Mouse (Mus musculus) E14TG2a.4 (cell line): ENCODE measurements around the gene Ncoa5.

Experiments used
- H3K27me3 ChIP-seq: 2 replicates; pipeline ENCODE4 v1.6.1; 2014; ENCODE audit warnings: low read length, control low read depth; ENCODE audit not compliant: insufficient read depth
- H3K36me3 ChIP-seq: 2 replicates; pipeline ENCODE4 v1.6.1; 2014; ENCODE audit warnings: low read length, control low read depth; ENCODE audit not compliant: insufficient read depth
- H3K4me1 ChIP-seq: replicated peaks from 2 replicates; pipeline ENCODE4 v1.6.1; 2014; ENCODE audit warnings: low read depth, low read length, control low read depth
- H3K4me3 ChIP-seq: replicated peaks from 2 replicates; pipeline ENCODE4 v1.5.1; 2014; ENCODE audit warnings: mild to moderate bottlenecking, low read length
- H3K9me3 ChIP-seq: 2 replicates; pipeline ENCODE4 v1.6.1; 2014; ENCODE audit warnings: low read length, control low read depth
- CTCF ChIP-seq: conservative IDR thresholded peaks from 2 replicates; pipeline ENCODE4 v1.5.1; 2014; ENCODE audit warnings: low read length
- NANOG ChIP-seq: IDR thresholded peaks from 2 replicates; pipeline ENCODE4 v1.6.1; 2014; ENCODE audit warnings: borderline replicate concordance, low read length, mixed read lengths
- POU5F1 ChIP-seq: IDR thresholded peaks from 2 replicates; pipeline ENCODE4 v1.6.1; 2014; ENCODE audit warnings: low read length, borderline replicate concordance

The Ncoa5 gene

DNA sequence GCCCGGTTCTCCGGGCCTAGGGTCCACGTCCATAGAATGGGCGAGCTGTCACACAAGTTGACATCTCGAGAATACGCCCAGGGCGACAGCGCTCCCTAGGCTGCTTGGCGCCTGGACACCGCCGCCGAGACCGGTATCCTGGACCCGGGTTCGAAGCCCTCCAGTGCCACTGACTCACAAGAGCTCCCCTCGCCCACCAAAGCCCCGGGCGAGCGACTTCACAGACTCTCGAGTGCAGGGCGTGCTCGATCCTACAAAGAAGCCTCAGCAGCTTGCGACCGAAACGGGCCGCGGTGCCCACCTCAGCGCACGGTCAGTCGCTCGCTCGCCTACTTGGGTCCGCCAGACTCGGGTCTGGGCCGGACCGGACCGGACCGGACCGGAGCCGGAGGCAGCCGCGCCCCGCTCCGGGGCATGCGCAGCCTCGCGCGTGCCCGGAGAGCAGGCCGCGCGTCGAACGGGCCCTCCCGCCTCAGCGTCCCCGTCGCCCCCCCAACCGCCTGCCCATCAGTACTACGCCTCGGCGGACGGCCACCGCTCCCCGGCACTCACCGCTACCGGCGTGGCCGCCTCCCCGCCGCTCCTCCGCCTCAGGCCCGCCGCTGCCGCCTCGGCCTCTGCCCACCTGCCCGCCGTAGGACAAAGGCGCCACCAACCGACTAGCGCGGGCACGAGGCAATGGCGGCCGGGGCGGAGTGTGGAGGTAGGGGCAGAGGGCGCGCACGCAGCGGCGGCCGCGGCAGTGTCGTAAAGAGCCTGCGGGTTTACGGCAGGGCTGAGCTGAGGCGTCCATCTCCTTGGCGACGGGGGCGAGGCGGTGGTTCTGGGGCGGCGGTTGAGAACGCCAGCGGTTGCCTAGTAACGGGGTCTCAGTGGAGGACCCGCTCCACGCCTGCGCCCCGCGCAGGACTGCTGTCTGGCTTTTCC lies at the start of gene Ncoa5:
Ncoa5 (minus strand) TSS at position 737 of the 927 bp plus-strand sequence.
- Histone ChIP-seq H3K9me3 (no peaks in the 10 kb centered on the region), H3K4me1 (peaks cover 42% of the 10 kb centered on the region), H3K27me3 (peaks cover 14% of the 10 kb centered on the region; the same call in 1 of the 2 replicates), H3K36me3 (no peaks in the 10 kb centered on the region), H3K4me3 (peak within 1 kb of the TSS; percentile 94)
- TF ChIP-seq CTCF (no peak), NANOG (no peak), POU5F1 (no peak)

DNA sequence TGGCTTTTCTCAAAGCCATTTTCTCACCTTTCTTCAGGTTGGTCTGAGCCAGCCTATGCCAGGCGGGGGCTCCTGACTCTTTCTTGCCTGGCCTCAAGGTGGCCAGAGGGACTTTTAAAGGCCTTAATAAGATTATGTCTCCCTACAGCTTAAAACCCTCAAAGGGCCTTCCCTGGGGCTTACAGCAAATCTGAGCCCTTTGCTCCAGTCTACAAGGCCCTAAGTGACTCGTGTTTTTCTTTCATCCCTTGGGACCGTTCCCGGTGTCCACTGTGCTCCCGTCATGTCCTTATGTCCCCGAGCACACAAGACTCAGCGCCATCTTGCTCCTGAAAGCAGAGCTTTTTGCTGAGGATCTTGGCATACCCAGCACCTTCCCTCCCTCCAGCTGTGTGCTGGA lies 46.6 kb upstream of the Ncoa5 start:
- H3K36me3 ChIP-seq, result no peaks in the 10 kb centered on the region
- H3K4me3 ChIP-seq, result no peak overlapping the region
- peaks cover 22% of the 10 kb centered on the region for H3K27me3 ChIP-seq
- TF ChIP-seq POU5F1, result no peak
- TF ChIP-seq NANOG, result no peak
- TF ChIP-seq CTCF, result no peak
- no peaks in the 10 kb centered on the region for H3K9me3 ChIP-seq
- peaks cover 32% of the 10 kb centered on the region for H3K4me1 ChIP-seq

DNA sequence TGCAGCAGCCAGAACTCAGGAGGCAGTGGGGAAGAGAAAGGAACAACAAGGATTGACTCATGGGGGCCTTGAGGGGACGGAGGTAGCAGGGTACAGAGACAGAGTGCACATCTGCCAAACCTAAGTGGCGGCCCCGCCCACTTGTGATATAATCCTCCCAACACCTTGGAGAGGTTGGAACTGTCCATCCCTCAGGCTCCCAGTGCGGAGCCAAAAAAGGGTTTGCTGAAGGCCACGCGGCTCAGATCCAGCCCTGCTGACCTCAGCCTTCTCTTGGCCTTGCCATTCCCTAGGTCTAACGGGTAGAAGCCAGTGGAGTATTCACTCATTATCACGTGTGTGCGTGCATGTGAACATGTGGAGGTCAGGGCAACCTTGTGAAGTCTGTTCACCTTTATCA lies 46.0 kb upstream of the Ncoa5 start:
- Histone ChIP-seq H3K27me3 (peaks cover 22% of the 10 kb centered on the region), H3K4me1 (peaks cover 38% of the 10 kb centered on the region), H3K36me3 (no peaks in the 10 kb centered on the region), H3K9me3 (no peaks in the 10 kb centered on the region), H3K4me3 (0 out of 2 replicates have a peak overlapping the region, but pooled peaks have one; percentile 10)
- TF ChIP-seq POU5F1 (no peak), NANOG (no peak), CTCF (no peak)

- H3K4me1 ChIP-seq, result peaks cover 55% of the 10 kb centered on the region
- no peaks in the 10 kb centered on the region for H3K9me3 ChIP-seq
- H3K4me3 ChIP-seq, result no peak overlapping the region
- TF ChIP-seq CTCF (no peak; the same call in 1 of the 2 replicates), POU5F1 (no peak), NANOG (no peak)
- no peaks in the 10 kb centered on the region for H3K36me3 ChIP-seq
- peaks cover 27% of the 10 kb centered on the region for H3K27me3 ChIP-seq
These were observed 43.9 kb upstream of the Ncoa5 start for GRCm38 (mm10) chr2:165078605-165079004.

GRCm38 (mm10) chr2:165078045-165078444 lies 43.4 kb upstream of the Ncoa5 start:
- Histone ChIP-seq H3K36me3 (no peaks in the 10 kb centered on the region), H3K4me1 (peaks cover 61% of the 10 kb centered on the region), H3K27me3 (peaks cover 30% of the 10 kb centered on the region), H3K9me3 (no peaks in the 10 kb centered on the region), H3K4me3 (no peak overlapping the region)
- no peak for TF ChIP-seq NANOG
- TF ChIP-seq POU5F1, result no peak
- no peak for TF ChIP-seq CTCF

DNA sequence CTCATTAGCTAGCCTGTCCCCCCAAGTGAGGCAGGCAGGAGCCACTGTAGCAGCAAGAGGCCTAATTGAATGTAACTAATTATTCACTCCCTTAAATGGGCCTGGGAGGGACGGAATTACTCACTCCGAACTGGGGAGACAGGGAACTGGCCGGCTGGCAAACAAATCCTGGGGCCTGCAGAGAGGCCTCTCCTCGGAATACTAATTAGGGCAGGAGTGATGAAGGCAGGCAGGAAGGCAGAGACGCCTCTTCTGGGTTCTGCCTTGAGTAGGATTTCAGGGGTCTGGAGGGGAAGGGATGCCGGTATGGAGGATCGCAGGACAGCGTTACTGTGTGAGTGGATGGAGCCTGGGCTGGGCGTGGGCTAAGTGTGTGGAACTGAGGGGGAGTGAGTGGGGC lies 42.4 kb upstream of the Ncoa5 start:
- Histone ChIP-seq H3K9me3 (no peaks in the 10 kb centered on the region), H3K4me3 (no peak overlapping the region), H3K4me1 (peaks cover 61% of the 10 kb centered on the region), H3K36me3 (no peaks in the 10 kb centered on the region), H3K27me3 (peaks cover 32% of the 10 kb centered on the region)
- no peak for TF ChIP-seq CTCF
- TF ChIP-seq POU5F1, result no peak
- TF ChIP-seq NANOG, result no peak

DNA sequence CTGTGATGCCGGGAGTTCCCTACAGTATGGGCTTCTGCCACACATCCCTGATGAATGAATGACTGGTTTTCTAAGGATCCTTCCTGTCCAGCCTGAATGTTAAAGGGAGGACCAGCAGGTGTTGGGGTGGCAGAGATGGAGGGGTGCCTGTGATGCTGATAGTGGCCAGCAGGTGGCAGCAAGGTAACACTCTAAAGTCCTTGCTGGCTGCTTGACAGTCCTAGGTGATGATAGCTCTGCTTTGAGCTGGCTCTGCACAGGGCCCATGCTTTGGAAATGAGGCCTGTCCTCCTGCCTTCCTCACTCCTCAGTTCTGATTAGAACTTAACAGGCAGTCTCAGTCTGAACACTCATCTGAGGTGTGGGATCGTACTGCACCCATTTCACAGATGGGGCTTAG lies 40.3 kb upstream of the Ncoa5 start:
- Histone ChIP-seq H3K4me1 (peaks cover 57% of the 10 kb centered on the region), H3K4me3 (no peak overlapping the region), H3K9me3 (no peaks in the 10 kb centered on the region), H3K27me3 (peaks cover 30% of the 10 kb centered on the region), H3K36me3 (no peaks in the 10 kb centered on the region)
- TF ChIP-seq POU5F1, result no peak
- TF ChIP-seq CTCF, result peak; percentile 89

DNA sequence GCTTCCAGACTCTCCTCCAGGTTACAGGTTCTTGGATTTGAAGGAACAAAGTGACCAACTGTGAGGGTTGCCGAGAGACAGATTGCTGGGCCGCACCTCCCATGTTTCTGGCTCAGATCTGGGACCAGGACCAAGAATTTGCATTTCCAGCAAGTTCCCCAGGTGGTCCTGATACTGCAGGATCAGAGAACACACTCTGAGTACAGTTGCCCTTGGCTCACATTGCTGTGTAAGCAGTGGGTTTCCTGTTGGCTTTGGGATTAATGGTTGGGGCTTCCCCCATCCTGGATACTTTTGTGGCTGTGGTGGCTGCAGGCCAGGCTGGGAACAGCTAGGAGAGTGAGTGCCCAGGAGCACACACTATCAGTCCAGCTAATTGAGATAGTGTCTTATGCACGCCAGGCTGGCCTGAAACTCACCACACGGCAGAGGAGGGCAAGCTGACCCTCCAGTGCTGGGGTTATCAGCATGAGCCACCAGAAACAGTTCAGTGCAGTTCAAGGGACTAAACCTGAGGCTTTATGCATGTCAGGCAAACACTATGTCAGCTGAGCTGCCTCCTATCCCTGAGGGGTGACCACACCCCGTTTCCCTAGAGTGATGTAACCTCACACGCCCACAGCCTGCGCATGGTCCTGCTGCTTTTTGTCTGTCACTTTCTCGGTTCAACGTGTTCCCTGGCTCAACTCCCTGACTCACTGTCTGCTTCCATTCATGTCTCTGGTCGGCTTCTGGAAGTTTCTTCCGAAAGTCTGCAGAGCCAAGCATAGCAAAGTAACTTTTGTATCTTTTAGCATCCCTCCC lies 39.6 kb upstream of the Ncoa5 start:
- TF ChIP-seq CTCF (no peak), NANOG (no peak), POU5F1 (no peak)
- Histone ChIP-seq H3K4me3 (no peak overlapping the region), H3K27me3 (peaks cover 30% of the 10 kb centered on the region), H3K9me3 (no peaks in the 10 kb centered on the region), H3K4me1 (peaks cover 60% of the 10 kb centered on the region), H3K36me3 (no peaks in the 10 kb centered on the region)
